Mouse (Mus musculus): Measurements from ENCODE around the gene Smok2a.
"Not testable (repeated sequence)": the region's sequence is repeated elsewhere in the genome, so short reads cannot be mapped to it uniquely, and the experiment has no call there.

- not testable (repeated sequence) for TF ChIP-seq CTCF (IDR thresholded peaks at IDR 0.05; ENCODE audit: borderline replicate concordance, insufficient read depth, low read depth, low read length); POLR2A (IDR thresholded peaks at IDR 0.05; ENCODE audit: borderline replicate concordance, insufficient read depth, low read length)
These were observed 43.2 kb upstream of the Smok2a start for GRCm38 (mm10) chr17:13177796-13178195.
